Mouse (Mus musculus) small intestine, adult 2 months (tissue): ENCODE measurements around the gene Lck. TPM values are rescaled to one million over a fixed set of nuclear protein-coding genes. Genes with fewer than 3 reads are reported as not detected.

Experiments
- H3K27ac ChIP-seq: fragments of 200-500 bp; 2 replicates; pipeline ENCODE4 v1.5.1; 2012; ENCODE audit warnings: low read depth, low read length, control low read depth, inconsistent platforms; ENCODE audit not compliant: insufficient read depth
- H3K27me3 ChIP-seq: fragments of 200-500 bp; 2 replicates; pipeline ENCODE4 v1.6.1; 2012; ENCODE audit warnings: mild to moderate bottlenecking, moderate library complexity, low read length, inconsistent platforms; ENCODE audit not compliant: control insufficient read depth, insufficient read depth
- H3K36me3 ChIP-seq: fragments of 200-500 bp; 2 replicates; pipeline ENCODE4 v1.6.1; 2012; ENCODE audit warnings: mild to moderate bottlenecking, low read length, control low read depth, inconsistent platforms; ENCODE audit not compliant: control insufficient read depth, insufficient read depth
- H3K4me1 ChIP-seq: fragments of 200-500 bp; 2 replicates; pipeline ENCODE4 v1.6.1; 2012; ENCODE audit warnings: low read length, inconsistent platforms, mixed read lengths; ENCODE audit not compliant: control insufficient read depth, insufficient read depth, insufficient read length
- H3K4me3 ChIP-seq: fragments of 200-500 bp; 2 replicates; pipeline ENCODE4 v1.5.1; 2012; ENCODE audit warnings: low read depth, mild to moderate bottlenecking, control low read depth, inconsistent platforms, low read length, moderate library complexity
- CTCF ChIP-seq: fragments of 200-500 bp; IDR thresholded peaks from 2 replicates; pipeline ENCODE4 v1.5.1; 2012; ENCODE audit warnings: low read depth, mild to moderate bottlenecking, control low read depth, inconsistent platforms, low read length, moderate library complexity, mixed read lengths; ENCODE audit not compliant: insufficient replicate concordance, insufficient read length; ENCODE audit errors: extremely low read depth
- POLR2A ChIP-seq: fragments of 200-500 bp; IDR thresholded peaks from 2 replicates; pipeline ENCODE4 v1.6.1; 2012; ENCODE audit warnings: low read depth, mild to moderate bottlenecking, control low read depth, inconsistent platforms, low read length, moderate library complexity
- WGBS: fragments of 180-500 bp; shearing (Covaris S2); methylation state at CpG from one replicate; pipeline ENCODE4 v1.1.7; 2018; 5-methylcytosine and 5-hydroxymethylcytosine counted together
- polyA plus RNA-seq: library from polyadenylated mRNA; depleted of rRNA; stranded (reverse); fragments of >200 nt; gene quantifications from 2 replicates; pipeline ENCODE4 v1.2.3, GENCODE M21; 2012

Lck gene
- polyA plus RNA-seq, 1 experiment, result 15.0 TPM

DNA sequence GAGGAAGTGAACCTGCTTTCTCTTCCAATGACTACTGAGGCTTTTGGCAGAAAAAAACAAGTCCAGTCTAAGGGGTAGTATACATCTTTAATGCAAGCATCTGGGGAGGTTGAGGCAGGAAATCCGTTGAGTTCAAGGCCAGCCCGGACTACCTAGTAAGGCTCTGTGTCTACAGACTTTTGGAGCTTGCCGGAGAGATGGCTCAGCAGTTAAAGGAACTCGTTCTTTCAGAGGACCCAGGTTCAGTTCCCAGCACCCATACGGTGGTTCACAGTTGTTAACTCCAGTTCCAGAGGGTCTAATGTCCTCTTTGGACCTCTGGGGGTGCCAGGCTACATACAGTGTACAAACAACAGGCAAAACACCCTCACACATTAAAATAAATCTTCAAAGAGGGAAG, 44.6 kb upstream of the Lck start:
- Histone ChIP-seq H3K4me1 (peaks cover 8% of the 10 kb centered on the region), H3K4me3 (peak overlapping the region; percentile 67), H3K27me3 (no peaks in the 10 kb centered on the region), H3K36me3 (no peaks in the 10 kb centered on the region), H3K27ac (no peak overlapping the region)
- 96% methylated on average over 5 of the region's 5 CpGs for WGBS
- TF ChIP-seq POLR2A (no peak), CTCF (no peak)

DNA sequence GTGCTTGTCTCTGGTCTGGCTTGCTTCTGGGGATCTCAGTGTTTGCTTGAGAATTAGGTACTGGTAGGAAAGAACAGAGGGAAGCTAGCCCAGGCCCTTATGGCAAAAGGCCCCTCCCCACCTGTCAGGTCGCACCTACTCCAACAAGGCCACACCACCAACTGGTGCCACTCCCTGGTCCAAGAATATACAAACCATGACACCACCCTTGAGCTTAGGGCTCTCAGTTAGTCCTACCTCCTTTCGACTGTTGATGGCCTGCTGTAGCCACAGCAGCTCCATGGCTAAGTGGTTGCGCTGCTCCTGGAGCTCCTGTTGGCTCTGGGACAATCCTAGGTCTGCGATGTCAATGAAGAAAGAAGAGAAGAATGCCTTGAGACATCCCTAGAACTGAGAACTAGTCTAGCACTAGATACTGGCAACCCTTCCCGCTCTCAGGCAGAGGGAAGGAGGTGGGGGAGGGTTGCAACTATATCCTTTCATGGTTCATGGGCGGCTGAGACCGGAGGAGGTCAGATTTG, 43.7 kb upstream of the Lck start:
- H3K36me3 ChIP-seq, result no peaks in the 10 kb centered on the region
- H3K27ac ChIP-seq, result no peak overlapping the region
- H3K27me3 ChIP-seq, result no peaks in the 10 kb centered on the region
- no peak overlapping the region for H3K4me3 ChIP-seq
- peaks cover 5% of the 10 kb centered on the region; the same call in 1 of the 2 replicates for H3K4me1 ChIP-seq
- WGBS, result 95% methylated on average over 7 of the region's 7 CpGs
- no peak for TF ChIP-seq POLR2A
- TF ChIP-seq CTCF, result no peak

DNA sequence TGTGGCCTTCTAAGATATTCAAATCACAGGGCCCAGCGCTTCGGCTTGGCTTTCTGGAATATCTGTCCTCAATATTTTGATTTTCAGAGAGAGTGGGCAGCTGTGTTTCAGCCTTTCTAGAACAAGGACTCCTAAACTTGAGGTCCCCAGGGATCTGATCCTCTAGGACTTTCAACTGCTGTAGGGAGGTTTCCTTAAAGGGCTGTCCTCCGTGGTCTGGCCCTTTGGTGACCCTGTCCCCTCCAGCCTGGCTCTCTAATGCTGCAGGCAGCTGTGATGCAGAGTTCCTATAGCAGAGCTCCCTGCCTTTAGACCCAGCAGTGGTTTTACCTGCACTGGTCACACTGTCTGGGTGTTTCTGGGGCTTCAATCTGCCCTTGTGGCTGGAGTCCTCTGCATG, 43.2 kb upstream of the Lck start:
- no peak overlapping the region for H3K27ac ChIP-seq
- TF ChIP-seq CTCF (no peak), POLR2A (no peak)
- H3K27me3 ChIP-seq, result no peaks in the 10 kb centered on the region
- WGBS, result 85% methylated on average over 3 of the region's 3 CpGs
- H3K4me3 ChIP-seq, result no peak overlapping the region
- H3K36me3 ChIP-seq, result no peaks in the 10 kb centered on the region
- peaks cover 5% of the 10 kb centered on the region; the same call in 1 of the 2 replicates for H3K4me1 ChIP-seq

DNA sequence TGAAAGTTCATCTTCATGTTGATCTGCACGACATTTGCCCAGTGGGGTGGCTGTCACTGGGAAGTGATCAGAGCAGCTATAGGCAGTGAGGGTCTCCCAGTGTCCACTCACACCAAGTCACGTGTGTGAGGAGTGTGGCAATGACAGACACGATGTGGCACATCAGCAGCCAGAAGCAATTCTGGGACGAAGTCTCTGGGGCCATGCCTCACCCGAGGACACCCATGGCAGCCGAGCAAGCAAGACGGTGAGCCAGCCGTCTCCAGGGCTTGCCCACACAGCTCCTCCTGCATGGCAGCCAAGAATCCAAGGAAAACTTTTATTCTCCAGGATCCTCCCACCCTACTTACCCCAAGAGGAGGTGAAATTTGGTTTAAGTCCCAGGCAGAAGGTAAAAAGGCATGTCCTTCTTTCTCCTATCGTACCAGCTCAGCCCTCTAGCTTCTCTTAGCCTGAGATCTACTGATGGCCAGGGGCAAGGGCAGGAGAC, 42.4 kb upstream of the Lck start:
- Histone ChIP-seq H3K4me3 (no peak overlapping the region), H3K27me3 (no peaks in the 10 kb centered on the region), H3K27ac (no peak overlapping the region), H3K36me3 (no peaks in the 10 kb centered on the region), H3K4me1 (peaks cover 5% of the 10 kb centered on the region; the same call in 1 of the 2 replicates)
- 86% methylated on average over 9 of the region's 9 CpGs for WGBS
- TF ChIP-seq CTCF, result no peak

DNA sequence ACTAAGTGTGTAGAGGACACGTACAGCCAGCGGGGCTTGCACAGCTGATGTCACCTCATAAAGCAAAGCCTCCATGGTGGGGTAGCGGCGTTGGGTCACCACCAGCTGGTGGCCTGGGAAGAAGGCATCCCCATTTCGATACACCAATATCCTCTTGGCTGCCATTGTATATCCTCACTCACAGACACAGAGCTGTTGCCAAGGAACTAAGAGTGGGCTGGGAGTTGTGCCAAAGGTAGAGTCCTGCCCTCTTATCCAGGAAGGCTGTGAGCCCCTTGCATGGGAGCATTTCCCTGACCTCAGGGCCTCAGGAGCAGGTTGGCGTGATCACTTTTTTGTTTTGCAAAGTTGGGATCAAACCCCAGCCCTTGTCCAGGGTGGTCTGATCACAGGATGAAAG, 40.7 kb upstream of the Lck start, which contains the start of gene Dcdc2b:
Dcdc2b (minus strand) TSS at position 165 of the 400 bp plus-strand sequence.
- H3K27me3 ChIP-seq, result no peaks in the 10 kb centered on the region
- no peak within 1 kb of the TSS for H3K27ac ChIP-seq
- TF ChIP-seq POLR2A (no peak), CTCF (no peak)
- H3K4me3 ChIP-seq, result no peak within 1 kb of the TSS
- whole genome bisulfite sequencing, result 76% methylated on average over 6 of the region's 6 CpGs
- peaks cover 2% of the 10 kb centered on the region; the same call in 1 of the 2 replicates for H3K36me3 ChIP-seq
- peaks cover 5% of the 10 kb centered on the region; the same call in 1 of the 2 replicates for H3K4me1 ChIP-seq

DNA sequence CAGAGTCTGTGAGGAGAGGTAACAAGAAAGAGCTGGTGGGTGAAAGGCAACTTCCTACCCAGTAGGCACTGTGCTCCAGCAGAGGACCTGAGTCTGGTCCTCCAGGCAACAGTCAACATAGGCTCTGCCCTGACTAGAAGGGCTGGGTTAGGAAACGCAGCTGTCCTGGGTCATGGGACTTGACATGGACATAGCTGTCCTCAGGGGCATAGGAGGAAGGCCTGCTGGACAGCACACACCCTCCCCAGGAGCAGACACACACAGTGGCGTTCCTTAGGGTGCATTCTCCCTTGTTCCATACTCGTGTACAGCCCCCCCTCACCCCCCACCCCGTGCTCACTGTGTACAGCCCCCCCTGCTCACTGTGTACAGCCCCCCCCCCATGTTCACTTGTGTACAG, 37.0 kb upstream of the Lck start:
- H3K4me3 ChIP-seq, result no peak overlapping the region
- H3K36me3 ChIP-seq, result peaks cover 21% of the 10 kb centered on the region
- H3K27ac ChIP-seq, result no peak overlapping the region

DNA sequence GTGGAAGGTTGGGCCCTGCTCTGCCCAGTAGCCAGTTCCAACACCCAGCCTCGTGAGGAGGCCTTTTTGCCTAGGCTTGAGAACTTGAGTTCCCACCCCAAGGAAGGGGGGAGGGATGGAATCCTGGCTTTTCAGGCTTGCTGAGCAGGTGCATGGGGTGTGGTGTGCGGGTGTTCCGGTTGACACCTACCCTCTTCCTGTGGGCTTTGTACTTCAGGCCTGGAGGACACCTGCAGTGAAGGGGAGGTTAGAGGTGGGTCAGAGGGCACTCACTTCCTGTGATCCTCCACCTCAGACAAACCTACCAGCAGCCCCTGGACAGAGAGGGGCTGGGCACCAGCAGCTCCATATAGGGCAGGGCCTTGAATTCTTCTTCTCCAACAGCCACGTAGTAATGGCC, 36.6 kb upstream of the Lck start:
- Histone ChIP-seq H3K4me3 (no peak overlapping the region), H3K36me3 (peaks cover 23% of the 10 kb centered on the region), H3K4me1 (no peaks in the 10 kb centered on the region), H3K27me3 (no peaks in the 10 kb centered on the region), H3K27ac (no peak overlapping the region)
- no peak for TF ChIP-seq POLR2A
- no peak for TF ChIP-seq CTCF
- 69% methylated on average over 4 of the region's 4 CpGs for WGBS

More for the DNA sequence above, 37.0 kb upstream of the Lck start:
- no peak for TF ChIP-seq POLR2A
- Histone ChIP-seq H3K27me3 (no peaks in the 10 kb centered on the region), H3K4me1 (no peaks in the 10 kb centered on the region)
- 62% methylated on average over 4 of the region's 4 CpGs for WGBS

DNA sequence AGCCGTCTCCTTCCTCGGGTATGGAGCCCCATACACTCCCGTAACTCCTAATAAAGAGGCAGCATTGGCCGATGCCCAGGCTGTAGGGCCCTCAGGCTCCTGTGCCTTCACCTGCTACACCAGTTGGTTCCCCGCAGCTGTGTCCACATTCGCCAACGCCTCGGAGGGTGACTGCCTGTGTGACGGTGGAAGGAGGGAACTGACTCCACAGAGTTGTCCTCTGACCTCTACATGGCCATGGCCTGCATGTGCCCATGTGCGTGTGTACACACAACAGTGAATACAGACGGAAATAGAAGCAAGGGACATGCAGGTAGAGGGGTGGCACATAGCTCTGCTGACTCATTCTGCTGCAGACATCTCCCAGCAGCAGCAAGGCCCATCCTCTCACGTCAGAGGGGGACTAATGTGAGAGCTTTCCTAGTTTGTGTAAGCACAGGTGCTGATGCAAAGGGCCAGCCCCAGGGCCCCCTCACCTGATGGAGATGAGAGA, 35.7 kb upstream of the Lck start:
- H3K4me3 ChIP-seq, result no peak overlapping the region
- H3K27ac ChIP-seq, result no peak overlapping the region
- no peak for TF ChIP-seq POLR2A
- no peak for TF ChIP-seq CTCF
- H3K27me3 ChIP-seq, result no peaks in the 10 kb centered on the region
- H3K36me3 ChIP-seq, result peaks cover 29% of the 10 kb centered on the region
- H3K4me1 ChIP-seq, result no peaks in the 10 kb centered on the region
- WGBS, result 73% methylated on average over 12 of the region's 12 CpGs
